Mouse (Mus musculus) intestine, embryonic 16.5 days (tissue): ENCODE results near the gene Cgn. TPM values are rescaled to one million over a fixed set of nuclear protein-coding genes. Genes with fewer than 3 reads are reported as not detected.
A peak's percentile ranks its signal among the peaks of the same experiment; 100 is the strongest.

ENCODE experiments used
- ATAC-seq: fragments of 200-750 bp; cut with Nextera tagmentation; 2 replicates; pipeline ENCODE4 v1.8.0; 2017; ENCODE audit warnings: moderate TSS enrichment, moderate library complexity
- H3K27ac ChIP-seq: fragments of 300-500 bp; sonication (generic); 2 replicates; pipeline ENCODE4 v1.5.1; 2014; ENCODE audit warnings: mild to moderate bottlenecking, low read length
- H3K27me3 ChIP-seq: fragments of 300-500 bp; sonication (generic); replicated peaks from 2 replicates; pipeline ENCODE4 v1.6.1; 2014; ENCODE audit warnings: low read length, control low read depth, mixed read lengths; ENCODE audit not compliant: control insufficient read depth, insufficient read depth
- H3K36me3 ChIP-seq: fragments of 300-500 bp; sonication (generic); 2 replicates; pipeline ENCODE4 v1.6.1; 2014; ENCODE audit warnings: low read length, control low read depth; ENCODE audit not compliant: control insufficient read depth, insufficient read depth
- H3K4me1 ChIP-seq: fragments of 300-500 bp; sonication (generic); 2 replicates; pipeline ENCODE4 v1.6.1; 2014; ENCODE audit warnings: low read length, control low read depth, mixed read lengths; ENCODE audit not compliant: control insufficient read depth, insufficient read depth
- H3K4me2 ChIP-seq: fragments of 300-500 bp; sonication (generic); 2 replicates; pipeline ENCODE4 v1.6.1; 2014; ENCODE audit warnings: low read depth, low read length, control low read depth
- H3K4me3 ChIP-seq: fragments of 300-500 bp; sonication (generic); 2 replicates; pipeline ENCODE4 v1.5.1; 2014; ENCODE audit warnings: mild to moderate bottlenecking, low read length
- H3K9ac ChIP-seq: fragments of 300-500 bp; sonication (generic); 2 replicates; pipeline ENCODE4 v1.6.1; 2014; ENCODE audit warnings: low read depth, low read length
- H3K9me3 ChIP-seq: fragments of 300-500 bp; sonication (generic); 2 replicates; pipeline ENCODE4 v1.6.1; 2016; ENCODE audit warnings: low read length, control low read depth; ENCODE audit not compliant: control insufficient read depth
- WGBS: fragments of 180-500 bp; shearing (Covaris S2); extraction: QIAGEN DNeasy Blood & Tissue Kit; methylation state at CpG from one replicate; pipeline ENCODE4 v1.1.7; 2014; 5-methylcytosine and 5-hydroxymethylcytosine counted together
- polyA plus RNA-seq: library from polyadenylated mRNA; unstranded; fragments of >200 nt; fragmentation: Nextera tagmentation; extraction: Ambion mirVana; gene quantifications from 2 replicates; pipeline ENCODE4 v1.2.1, GENCODE M21; 2015

Cgn gene
- 80.9 and 90.7 TPM in 2 replicates for polyA plus RNA-seq

- Histone ChIP-seq H3K36me3 (no peaks in the 10 kb centered on the region), H3K9me3 (no peaks in the 10 kb centered on the region), H3K4me3 (peak within 1 kb of the TSS; percentile 64), H3K27me3 (no peaks in the 10 kb centered on the region), H3K27ac (peak within 1 kb of the TSS; percentile 87), H3K4me1 (peaks cover 5% of the 10 kb centered on the region), H3K9ac (peak within 1 kb of the TSS; percentile 81), H3K4me2 (peak within 1 kb of the TSS; percentile 83)
- under 1% methylated on average over 35 of the region's 35 CpGs for WGBS
- peak; percentile 80 for ATAC-seq
Measured at GRCm38 (mm10) chr3:94786367-94786835, at the start of gene Cgn. Gene Cgn (minus strand): TSS chr3:94786492.

- Histone ChIP-seq H3K9me3 (peaks cover 2% of the 10 kb centered on the region; the same call in 1 of the 2 replicates), H3K4me1 (0 out of 2 replicates have a peak, but pooled peaks cover 3% of the 10 kb centered on the region), H3K4me2 (no peak overlapping the region), H3K9ac (no peak overlapping the region), H3K4me3 (no peak overlapping the region), H3K27ac (no peak overlapping the region), H3K27me3 (no peaks in the 10 kb centered on the region), H3K36me3 (no peaks in the 10 kb centered on the region)
- ATAC-seq, result no peak
- WGBS, result 38% methylated on average over 3 of the region's 3 CpGs
Measured at GRCm38 (mm10) chr3:94835396-94835795, 49.1 kb upstream of the Cgn start.

- no peaks in the 10 kb centered on the region for H3K27me3 ChIP-seq
- no peaks in the 10 kb centered on the region for H3K36me3 ChIP-seq
- no peak overlapping the region for H3K27ac ChIP-seq
- no peak for ATAC-seq
- no peak overlapping the region for H3K9ac ChIP-seq
- H3K4me3 ChIP-seq, result no peak overlapping the region
- no peaks in the 10 kb centered on the region for H3K4me1 ChIP-seq
- H3K9me3 ChIP-seq, result peaks cover 2% of the 10 kb centered on the region; the same call in 1 of the 2 replicates
- H3K4me2 ChIP-seq, result no peak overlapping the region
Measured at GRCm38 (mm10) chr3:94833358-94833757, 47.1 kb upstream of the Cgn start.

GRCm38 (mm10) chr3:94832701-94833100 is 46.4 kb upstream of the Cgn start:
- 73% methylated on average over 5 of the region's 5 CpGs for WGBS
- H3K4me1 ChIP-seq, result no peaks in the 10 kb centered on the region
- peaks cover 2% of the 10 kb centered on the region; the same call in 1 of the 2 replicates for H3K9me3 ChIP-seq
- no peaks in the 10 kb centered on the region for H3K27me3 ChIP-seq
- no peak overlapping the region for H3K4me2 ChIP-seq
- H3K9ac ChIP-seq, result no peak overlapping the region
- no peak for ATAC-seq
- no peaks in the 10 kb centered on the region for H3K36me3 ChIP-seq
- H3K27ac ChIP-seq, result no peak overlapping the region
- H3K4me3 ChIP-seq, result no peak overlapping the region

- H3K36me3 ChIP-seq, result no peaks in the 10 kb centered on the region
- 19% methylated on average over 9 of the region's 9 CpGs for WGBS
- no peak overlapping the region for H3K27ac ChIP-seq
- H3K27me3 ChIP-seq, result no peaks in the 10 kb centered on the region
- ATAC-seq, result no peak
- H3K4me3 ChIP-seq, result no peak overlapping the region
- H3K4me2 ChIP-seq, result peak overlapping the region; percentile 19; the same call in 1 of the 2 replicates
- H3K9me3 ChIP-seq, result peaks cover 2% of the 10 kb centered on the region; the same call in 1 of the 2 replicates
- H3K9ac ChIP-seq, result no peak overlapping the region
- H3K4me1 ChIP-seq, result no peaks in the 10 kb centered on the region
Measured at GRCm38 (mm10) chr3:94832100-94832499, 45.8 kb upstream of the Cgn start.

- H3K9me3 ChIP-seq, result no peaks in the 10 kb centered on the region
- no peaks in the 10 kb centered on the region for H3K36me3 ChIP-seq
- no peak overlapping the region for H3K9ac ChIP-seq
- no peak overlapping the region for H3K4me3 ChIP-seq
- 78% methylated on average over 3 of the region's 3 CpGs for WGBS
- H3K4me1 ChIP-seq, result peaks cover 3% of the 10 kb centered on the region; the same call in 1 of the 2 replicates
- H3K27me3 ChIP-seq, result no peaks in the 10 kb centered on the region
- H3K27ac ChIP-seq, result no peak overlapping the region
- no peak overlapping the region for H3K4me2 ChIP-seq
- no peak for ATAC-seq
Measured at GRCm38 (mm10) chr3:94824110-94824509, 37.8 kb upstream of the Cgn start.

GRCm38 (mm10) chr3:94822082-94822481 is 35.8 kb upstream of the Cgn start:
- peak overlapping the region; percentile 77; the same call in 1 of the 2 replicates for H3K4me2 ChIP-seq
- H3K4me3 ChIP-seq, result no peak overlapping the region
- H3K27ac ChIP-seq, result no peak overlapping the region
- peaks cover 3% of the 10 kb centered on the region; the same call in 1 of the 2 replicates for H3K4me1 ChIP-seq
- no peaks in the 10 kb centered on the region for H3K36me3 ChIP-seq
- WGBS, result 78% methylated on average over 4 of the region's 4 CpGs
- H3K9ac ChIP-seq, result no peak overlapping the region
- H3K9me3 ChIP-seq, result no peaks in the 10 kb centered on the region
- ATAC-seq, result no peak
- H3K27me3 ChIP-seq, result no peaks in the 10 kb centered on the region

- peak overlapping the region; percentile 87 for H3K9ac ChIP-seq
- ATAC-seq, result peak; percentile 61
- H3K9me3 ChIP-seq, result no peaks in the 10 kb centered on the region
- peak overlapping the region; percentile 77 for H3K27ac ChIP-seq
- H3K4me3 ChIP-seq, result peak overlapping the region; percentile 67
- no peaks in the 10 kb centered on the region for H3K36me3 ChIP-seq
- peak overlapping the region; percentile 77 for H3K4me2 ChIP-seq
- H3K27me3 ChIP-seq, result no peaks in the 10 kb centered on the region
- H3K4me1 ChIP-seq, result peaks cover 3% of the 10 kb centered on the region; the same call in 1 of the 2 replicates
- WGBS, result 2% methylated on average over 31 of the region's 31 CpGs
Measured at GRCm38 (mm10) chr3:94821008-94821638, 34.8 kb upstream of the Cgn start.

- Histone ChIP-seq H3K4me2 (no peak overlapping the region), H3K9me3 (no peaks in the 10 kb centered on the region), H3K27ac (no peak overlapping the region)
Measured at GRCm38 (mm10) chr3:94819452-94820425, 33.4 kb upstream of the Cgn start.

More at GRCm38 (mm10) chr3:94819452-94820425, 33.4 kb upstream of the Cgn start:
- ATAC-seq, result no peak
- H3K4me1 ChIP-seq, result peaks cover 3% of the 10 kb centered on the region; the same call in 1 of the 2 replicates
- H3K36me3 ChIP-seq, result no peaks in the 10 kb centered on the region
- no peak overlapping the region for H3K9ac ChIP-seq
- no peaks in the 10 kb centered on the region for H3K27me3 ChIP-seq
- 69% methylated on average over 23 of the region's 24 CpGs for WGBS
- H3K4me3 ChIP-seq, result no peak overlapping the region
